Mouse (Mus musculus): Measurements from ENCODE around the gene Senp6.

- TF ChIP-seq GATA1 (IDR thresholded peaks at IDR 0.05; ENCODE audit: borderline replicate concordance, low read length): no peak
- TF ChIP-seq FLI1 (IDR thresholded peaks at IDR 0.05; ENCODE audit: low read length): no peak
Measured at GRCm38 (mm10) chr9:80155277-80155676, 88.6 kb downstream of the Senp6 start.
